Mouse (Mus musculus): Measurements from ENCODE around the gene Scml2.
"Not testable (repeated sequence)": the region's sequence is repeated elsewhere in the genome, so short reads cannot be mapped to it uniquely, and the experiment has no call there.

Gene Scml2

DNA sequence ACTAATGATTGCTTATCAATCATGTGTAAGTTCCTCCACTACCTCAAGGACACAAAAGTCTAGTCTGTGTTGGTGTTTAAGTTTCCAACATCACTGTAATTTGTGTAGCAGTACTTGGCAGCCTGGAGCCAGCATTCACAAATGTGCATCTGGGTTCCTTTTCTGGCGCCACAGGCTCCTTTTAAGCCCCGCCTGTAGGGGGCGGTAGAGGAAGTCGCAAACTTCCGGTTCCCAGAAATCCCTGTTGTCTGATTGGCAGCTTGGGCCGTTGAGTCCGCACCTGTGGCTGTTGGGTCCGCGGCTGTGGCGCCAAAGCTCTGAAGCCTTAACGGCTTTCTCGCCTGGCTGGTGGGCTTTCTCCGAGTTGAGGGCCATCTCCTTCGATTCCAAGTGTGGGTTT, at the start of gene Scml2:
Scml2 (plus strand) TSS at position 301 of the 400 bp plus-strand sequence.
- not testable (repeated sequence) for DNase-seq (ENCODE audit: low spot score)

DNA sequence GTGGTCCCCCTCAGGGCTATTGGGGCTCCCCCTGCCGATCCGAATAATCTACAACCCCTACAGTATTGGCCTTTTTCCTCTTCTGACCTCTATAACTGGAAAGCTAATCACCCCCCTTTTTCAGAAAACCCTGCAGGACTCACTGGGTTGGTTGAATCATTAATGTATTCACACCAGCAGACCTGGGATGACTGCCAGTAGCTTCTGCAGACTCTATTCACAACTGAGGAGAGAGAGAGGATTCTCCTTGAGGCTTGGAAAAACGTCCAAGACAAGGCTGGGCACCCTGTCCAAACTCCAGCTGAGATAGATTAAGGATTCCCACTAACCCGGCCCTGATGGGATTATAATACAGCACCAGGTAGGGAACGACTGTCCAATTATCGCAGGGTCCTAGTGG, 41.4 kb upstream of the Scml2 start:
- not testable (repeated sequence) for DNase-seq (ENCODE audit: low spot score)

GRCm38 (mm10) chrX:161162314-161163068, 45.5 kb downstream of the Scml2 start:
- DNase-seq (ENCODE audit: low spot score), result peak; percentile 36

GRCm38 (mm10) chrX:161163069-161163416, 46.0 kb downstream of the Scml2 start:
- DNase-seq (ENCODE audit: low spot score), result no peak

DNA sequence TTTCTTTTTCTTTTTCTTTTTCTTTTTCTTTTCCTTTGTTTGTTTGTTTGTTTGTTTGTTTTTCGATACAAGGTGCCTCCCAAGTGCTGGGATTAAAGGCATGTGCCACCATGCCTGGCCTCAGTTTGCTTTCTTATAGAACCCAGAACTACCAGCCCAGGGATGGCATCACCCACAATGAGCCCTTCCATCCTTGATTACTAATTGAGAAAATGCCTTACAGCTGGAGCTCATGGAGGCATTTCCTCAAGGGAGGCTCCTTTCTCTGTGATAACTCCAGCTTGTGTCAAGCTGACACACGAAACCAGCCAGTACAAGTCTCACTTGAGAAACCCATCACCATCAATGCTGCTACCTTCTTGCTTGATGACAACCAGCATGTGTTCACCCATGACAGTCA, 170.2 kb downstream of the Scml2 start, which contains the start of gene Gm15262:
Gm15262 (plus strand) TSS at position 301 of the 400 bp plus-strand sequence.
- not testable (repeated sequence) for DNase-seq (ENCODE audit: low spot score)

Measured in urinary bladder, postnatal 25 days (tissue).